Mouse (Mus musculus): ENCODE measurements around the gene Hdac11. TPM values are rescaled to one million over a fixed set of nuclear protein-coding genes. Genes with fewer than 3 reads are reported as not detected.
"Not testable (repeated sequence)": the region's sequence is repeated elsewhere in the genome, so short reads cannot be mapped to it uniquely, and the experiment has no call there.

The Hdac11 gene
- polyA plus RNA-seq, 1 experiment: 6.1 TPM

GRCm38 (mm10) chr6:91202571-91202970 is 46.1 kb downstream of the Hdac11 start:
- H3K9me3 ChIP-seq (replicated peaks; ENCODE audit: control insufficient read depth, insufficient read depth, low read length, poor library complexity, severe bottlenecking): no peaks in the 10 kb centered on the region
- no peaks in the 10 kb centered on the region for H3K4me1 ChIP-seq (ENCODE audit: control insufficient read depth, insufficient read depth, low read length)
- H3K27me3 ChIP-seq (ENCODE audit: control insufficient read depth, insufficient read depth, low read length, poor library complexity, severe bottlenecking): no peaks in the 10 kb centered on the region
- H3K9ac ChIP-seq (ENCODE audit: low read depth, poor library complexity, severe bottlenecking): no peak overlapping the region
- H3K4me3 ChIP-seq (ENCODE audit: low read depth, low read length): no peak overlapping the region
- TF ChIP-seq POLR2A (IDR thresholded peaks at IDR 0.05; ENCODE audit: insufficient read depth, low read length): no peak
- TF ChIP-seq CTCF (IDR thresholded peaks at IDR 0.05; ENCODE audit: low read depth, low read length): no peak
- no peak for TF ChIP-seq EP300 (IDR thresholded peaks at IDR 0.05; ENCODE audit: insufficient read depth, low read depth, low read length)
- no peak overlapping the region for H3K27ac ChIP-seq (ENCODE audit: insufficient read depth, low read length)
- no peaks in the 10 kb centered on the region for H3K36me3 ChIP-seq (ENCODE audit: control insufficient read depth, insufficient read depth, low read length, poor library complexity, severe bottlenecking)

- TF ChIP-seq POLR2A (IDR thresholded peaks at IDR 0.05; ENCODE audit: insufficient read depth, low read length): no peak
- TF ChIP-seq EP300 (IDR thresholded peaks at IDR 0.05; ENCODE audit: insufficient read depth, low read depth, low read length): no peak
- no peak for TF ChIP-seq CTCF (IDR thresholded peaks at IDR 0.05; ENCODE audit: low read depth, low read length)
- Histone ChIP-seq H3K4me1 (ENCODE audit: control insufficient read depth, insufficient read depth, low read length) (no peaks in the 10 kb centered on the region), H3K9me3 (replicated peaks; ENCODE audit: control insufficient read depth, insufficient read depth, low read length, poor library complexity, severe bottlenecking) (no peaks in the 10 kb centered on the region), H3K4me3 (ENCODE audit: low read depth, low read length) (no peak overlapping the region), H3K9ac (ENCODE audit: low read depth, poor library complexity, severe bottlenecking) (no peak overlapping the region), H3K36me3 (ENCODE audit: control insufficient read depth, insufficient read depth, low read length, poor library complexity, severe bottlenecking) (no peaks in the 10 kb centered on the region), H3K27ac (ENCODE audit: insufficient read depth, low read length) (no peak overlapping the region), H3K27me3 (ENCODE audit: control insufficient read depth, insufficient read depth, low read length, poor library complexity, severe bottlenecking) (no peaks in the 10 kb centered on the region)
These were observed 48.9 kb downstream of the Hdac11 start for GRCm38 (mm10) chr6:91205346-91205745.

- H3K4me3 ChIP-seq (ENCODE audit: low read depth, low read length): no peak overlapping the region
These were observed 49.3 kb downstream of the Hdac11 start for GRCm38 (mm10) chr6:91205791-91206190.

GRCm38 (mm10) chr6:91207491-91207890 is 51.0 kb downstream of the Hdac11 start:
- H3K9ac ChIP-seq (ENCODE audit: low read depth, poor library complexity, severe bottlenecking): no peak overlapping the region
- H3K36me3 ChIP-seq (ENCODE audit: control insufficient read depth, insufficient read depth, low read length, poor library complexity, severe bottlenecking): no peaks in the 10 kb centered on the region
- no peaks in the 10 kb centered on the region for H3K4me1 ChIP-seq (ENCODE audit: control insufficient read depth, insufficient read depth, low read length)
- TF ChIP-seq EP300 (IDR thresholded peaks at IDR 0.05; ENCODE audit: insufficient read depth, low read depth, low read length) (no peak), CTCF (IDR thresholded peaks at IDR 0.05; ENCODE audit: low read depth, low read length) (no peak), POLR2A (IDR thresholded peaks at IDR 0.05; ENCODE audit: insufficient read depth, low read length) (no peak)
- no peaks in the 10 kb centered on the region for H3K27me3 ChIP-seq (ENCODE audit: control insufficient read depth, insufficient read depth, low read length, poor library complexity, severe bottlenecking)
- no peak overlapping the region for H3K4me3 ChIP-seq (ENCODE audit: low read depth, low read length)
- no peaks in the 10 kb centered on the region for H3K9me3 ChIP-seq (replicated peaks; ENCODE audit: control insufficient read depth, insufficient read depth, low read length, poor library complexity, severe bottlenecking)
- H3K27ac ChIP-seq (ENCODE audit: insufficient read depth, low read length): no peak overlapping the region

More at GRCm38 (mm10) chr6:91205791-91206190, 49.3 kb downstream of the Hdac11 start:
- H3K27me3 ChIP-seq (ENCODE audit: control insufficient read depth, insufficient read depth, low read length, poor library complexity, severe bottlenecking): no peaks in the 10 kb centered on the region
- no peak overlapping the region for H3K27ac ChIP-seq (ENCODE audit: insufficient read depth, low read length)
- TF ChIP-seq CTCF (IDR thresholded peaks at IDR 0.05; ENCODE audit: low read depth, low read length): no peak
- TF ChIP-seq POLR2A (IDR thresholded peaks at IDR 0.05; ENCODE audit: insufficient read depth, low read length): no peak
- no peak for TF ChIP-seq EP300 (IDR thresholded peaks at IDR 0.05; ENCODE audit: insufficient read depth, low read depth, low read length)
- no peaks in the 10 kb centered on the region for H3K4me1 ChIP-seq (ENCODE audit: control insufficient read depth, insufficient read depth, low read length)
- H3K9ac ChIP-seq (ENCODE audit: low read depth, poor library complexity, severe bottlenecking): no peak overlapping the region
- H3K36me3 ChIP-seq (ENCODE audit: control insufficient read depth, insufficient read depth, low read length, poor library complexity, severe bottlenecking): no peaks in the 10 kb centered on the region
- no peaks in the 10 kb centered on the region for H3K9me3 ChIP-seq (replicated peaks; ENCODE audit: control insufficient read depth, insufficient read depth, low read length, poor library complexity, severe bottlenecking)

- H3K9ac ChIP-seq (ENCODE audit: low read depth, poor library complexity, severe bottlenecking): no peak overlapping the region
- no peak overlapping the region for H3K4me3 ChIP-seq (ENCODE audit: low read depth, low read length)
- TF ChIP-seq POLR2A (IDR thresholded peaks at IDR 0.05; ENCODE audit: insufficient read depth, low read length) (no peak), CTCF (IDR thresholded peaks at IDR 0.05; ENCODE audit: low read depth, low read length) (no peak), EP300 (IDR thresholded peaks at IDR 0.05; ENCODE audit: insufficient read depth, low read depth, low read length) (no peak)
- H3K27me3 ChIP-seq (ENCODE audit: control insufficient read depth, insufficient read depth, low read length, poor library complexity, severe bottlenecking): no peaks in the 10 kb centered on the region
- H3K9me3 ChIP-seq (replicated peaks; ENCODE audit: control insufficient read depth, insufficient read depth, low read length, poor library complexity, severe bottlenecking): no peaks in the 10 kb centered on the region
- H3K36me3 ChIP-seq (ENCODE audit: control insufficient read depth, insufficient read depth, low read length, poor library complexity, severe bottlenecking): no peaks in the 10 kb centered on the region
- no peaks in the 10 kb centered on the region for H3K4me1 ChIP-seq (ENCODE audit: control insufficient read depth, insufficient read depth, low read length)
- no peak overlapping the region for H3K27ac ChIP-seq (ENCODE audit: insufficient read depth, low read length)
These were observed 53.3 kb downstream of the Hdac11 start for GRCm38 (mm10) chr6:91209780-91210179.

GRCm38 (mm10) chr6:91210852-91211251 is 54.4 kb downstream of the Hdac11 start:
- no peaks in the 10 kb centered on the region for H3K27me3 ChIP-seq (ENCODE audit: control insufficient read depth, insufficient read depth, low read length, poor library complexity, severe bottlenecking)
- TF ChIP-seq EP300 (IDR thresholded peaks at IDR 0.05; ENCODE audit: insufficient read depth, low read depth, low read length) (no peak), POLR2A (IDR thresholded peaks at IDR 0.05; ENCODE audit: insufficient read depth, low read length) (no peak), CTCF (IDR thresholded peaks at IDR 0.05; ENCODE audit: low read depth, low read length) (no peak)
- H3K9ac ChIP-seq (ENCODE audit: low read depth, poor library complexity, severe bottlenecking): no peak overlapping the region
- no peaks in the 10 kb centered on the region for H3K9me3 ChIP-seq (replicated peaks; ENCODE audit: control insufficient read depth, insufficient read depth, low read length, poor library complexity, severe bottlenecking)
- H3K4me1 ChIP-seq (ENCODE audit: control insufficient read depth, insufficient read depth, low read length): no peaks in the 10 kb centered on the region
- H3K4me3 ChIP-seq (ENCODE audit: low read depth, low read length): no peak overlapping the region
- H3K36me3 ChIP-seq (ENCODE audit: control insufficient read depth, insufficient read depth, low read length, poor library complexity, severe bottlenecking): no peaks in the 10 kb centered on the region
- H3K27ac ChIP-seq (ENCODE audit: insufficient read depth, low read length): no peak overlapping the region

GRCm38 (mm10) chr6:91212155-91212554 is 55.7 kb downstream of the Hdac11 start, which contains the start of gene Fbln2:
TSS of gene Fbln2 (plus strand) at chr6:91212455.
- H3K27ac ChIP-seq (ENCODE audit: insufficient read depth, low read length); H3K4me1 ChIP-seq (ENCODE audit: control insufficient read depth, insufficient read depth, low read length); H3K27me3 ChIP-seq (ENCODE audit: control insufficient read depth, insufficient read depth, low read length, poor library complexity, severe bottlenecking); H3K9me3 ChIP-seq (replicated peaks; ENCODE audit: control insufficient read depth, insufficient read depth, low read length, poor library complexity, severe bottlenecking); H3K36me3 ChIP-seq (ENCODE audit: control insufficient read depth, insufficient read depth, low read length, poor library complexity, severe bottlenecking): not testable (repeated sequence)
- peak within 1 kb of the TSS; percentile 56 for H3K4me3 ChIP-seq (ENCODE audit: low read depth, low read length)
- H3K9ac ChIP-seq (ENCODE audit: low read depth, poor library complexity, severe bottlenecking): 0 out of 2 replicates have a peak within 1 kb of the TSS, but pooled peaks have one; percentile 9
